Mouse (Mus musculus) adrenal gland (tissue): Measurements from ENCODE around the gene Hhip.
"Not testable (repeated sequence)": the region's sequence is repeated elsewhere in the genome, so short reads cannot be mapped to it uniquely, and the experiment has no call there.

Source experiments
- intact Hi-C: fragments of 180-260 bp; cut with DNase I; formaldehyde crosslinking; loops from one replicate; pipeline ENCODE4 v1.15.1; 2025

Hhip gene

DNA sequence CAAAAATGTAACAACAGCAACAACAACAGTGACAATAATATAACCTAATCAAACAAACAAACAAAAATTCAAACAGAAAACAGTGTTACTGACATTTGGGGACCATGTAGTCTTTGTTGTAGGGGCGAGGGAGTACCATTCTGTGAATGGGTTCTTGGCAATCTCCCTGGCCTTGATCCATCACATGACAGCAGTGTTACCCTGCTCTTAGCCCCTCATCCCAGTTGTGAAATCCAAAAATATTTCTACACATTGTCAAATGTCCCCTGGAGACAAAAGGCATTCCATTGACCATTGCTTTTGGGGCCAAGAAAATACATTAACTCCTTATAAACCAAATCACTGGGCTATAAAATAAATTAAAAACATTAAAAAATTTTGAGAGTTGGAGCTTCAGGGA is 64.3 kb downstream of the Hhip start:
- intact Hi-C loops = no loop called here

DNA sequence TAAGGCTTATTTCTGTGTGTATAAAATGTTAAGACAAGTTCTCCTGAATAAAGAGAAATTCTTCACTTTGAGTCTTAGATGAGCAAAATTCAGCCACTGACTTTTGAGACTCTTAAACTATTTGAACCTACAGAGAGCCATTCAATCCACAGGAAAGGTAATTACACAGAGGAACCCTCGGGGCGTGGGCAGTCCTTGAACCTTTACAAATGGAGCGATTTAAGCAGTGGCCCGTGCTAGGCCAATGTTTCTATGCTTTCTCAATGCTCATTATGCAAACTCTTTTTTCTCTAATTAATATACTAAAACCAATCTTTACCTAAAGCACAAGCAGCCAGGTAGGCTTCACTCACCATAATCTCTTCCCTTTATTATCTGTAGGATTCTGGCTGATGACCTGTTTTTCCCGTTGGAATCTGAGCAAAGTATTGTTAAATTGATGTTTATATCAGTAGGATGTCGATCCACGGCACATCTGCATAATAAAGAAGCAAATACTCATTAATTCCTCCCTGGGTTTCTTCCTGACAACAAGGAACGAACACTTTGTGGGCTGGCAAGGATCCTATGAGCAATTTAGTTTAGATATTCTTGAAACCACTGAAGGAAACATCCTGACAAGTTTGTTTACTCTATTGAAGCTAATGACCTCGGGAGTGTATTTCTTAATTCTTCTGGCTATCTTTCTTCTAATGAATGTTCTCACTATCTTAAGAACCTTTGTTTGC is 65.5 kb downstream of the Hhip start:
- intact Hi-C loops = no loop called here

DNA sequence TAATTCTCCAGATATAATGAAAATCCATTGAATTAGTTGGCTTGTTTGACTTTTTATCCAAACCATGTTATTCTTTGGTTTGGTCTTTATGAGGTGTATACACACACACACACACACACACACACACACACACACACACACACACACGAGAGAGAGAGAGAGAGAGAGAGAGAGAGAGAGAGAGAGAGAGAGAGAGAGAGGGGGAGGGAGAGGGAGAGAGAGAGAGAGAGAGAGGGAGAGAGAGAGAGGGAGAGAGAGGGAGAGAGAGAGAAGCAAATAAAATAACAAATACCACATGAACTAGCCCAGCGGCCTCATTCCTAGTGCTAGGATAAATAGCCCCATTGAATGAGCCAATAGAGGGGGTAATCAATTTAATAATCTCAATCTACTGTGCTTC is 66.4 kb downstream of the Hhip start:
- intact Hi-C loops = not testable (repeated sequence)

DNA sequence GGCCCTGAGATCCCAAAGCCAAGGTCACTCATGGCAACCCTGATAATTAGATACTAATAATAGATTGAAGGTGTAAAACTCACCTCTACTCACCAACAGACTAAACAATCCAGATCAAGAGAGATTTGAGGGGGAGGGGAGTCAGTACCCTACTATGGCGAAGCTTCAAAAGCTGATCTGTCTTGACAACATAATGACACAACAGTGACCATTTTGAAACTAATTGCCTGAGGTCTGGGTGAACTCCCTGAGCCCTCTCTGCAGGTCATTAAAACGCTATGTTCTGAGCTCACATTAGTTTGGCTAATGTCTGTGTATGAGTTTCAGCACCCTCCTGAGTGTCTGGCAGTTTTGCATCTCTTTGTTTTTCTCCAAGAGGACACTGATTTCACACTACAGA is 72.9 kb downstream of the Hhip start:
- intact Hi-C loops = no loop called here

GRCm38 (mm10) chr8:79982144-79982543 is 75.7 kb downstream of the Hhip start:
- intact Hi-C loops = no loop called here

- intact Hi-C loops = no loop called here
These were observed 91.6 kb downstream of the Hhip start for GRCm38 (mm10) chr8:79966159-79966558.

- intact Hi-C loops = loop anchor here (5.0 kb wide), 1 partner anchor 529 kb away; no protein-coding TSS in a partner anchor
These were observed 104.9 kb downstream of the Hhip start for GRCm38 (mm10) chr8:79952857-79953256.

DNA sequence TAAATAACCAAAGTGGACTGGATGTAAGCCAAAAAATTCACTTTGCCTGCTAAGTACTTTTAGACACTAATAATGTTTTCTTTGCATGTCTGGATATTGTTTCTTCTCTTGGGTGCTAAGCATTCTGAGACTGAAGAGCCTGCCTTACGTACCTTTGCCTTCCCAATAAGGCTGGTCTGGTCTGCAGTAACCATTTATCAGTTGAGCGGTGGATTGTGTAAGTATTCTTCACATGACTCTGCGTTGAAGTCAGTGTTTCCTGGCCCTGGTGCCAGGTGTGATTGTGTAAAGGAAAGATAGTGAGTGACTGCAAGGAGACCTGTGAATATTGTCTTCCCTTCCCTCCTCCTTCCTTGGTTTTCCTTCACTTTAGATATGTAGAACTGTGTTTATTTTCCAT is 107.4 kb downstream of the Hhip start:
- intact Hi-C loops = loop anchor here (5.0 kb wide), 1 partner anchor 532 kb away; no protein-coding TSS in a partner anchor

DNA sequence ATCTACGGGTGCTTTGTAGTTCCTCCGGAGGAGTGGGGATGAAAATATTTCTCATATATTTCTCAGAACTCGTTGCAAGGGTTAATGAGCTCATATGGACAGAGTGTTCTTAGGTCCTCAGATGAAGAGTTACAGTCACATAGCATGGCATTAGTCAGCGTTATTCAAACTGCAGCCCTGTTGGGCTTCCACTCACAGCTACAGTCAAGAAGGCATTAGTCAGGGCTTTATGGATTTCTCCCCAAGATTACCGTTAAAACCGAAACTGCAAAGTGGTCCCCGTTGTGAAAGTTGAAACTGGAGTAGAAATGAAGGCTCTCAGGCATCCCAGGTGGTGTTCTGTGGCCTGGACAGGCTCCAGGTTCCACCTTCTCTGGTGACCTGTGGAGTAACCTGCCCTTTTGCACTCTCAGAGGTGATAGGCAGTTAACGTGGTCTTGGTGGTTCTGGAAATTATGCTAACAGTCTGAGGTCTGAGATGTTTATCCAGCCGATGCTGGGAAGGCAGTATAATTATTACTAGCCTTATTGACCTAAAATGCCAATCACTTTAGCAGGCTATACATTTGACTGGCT is 112.2 kb downstream of the Hhip start:
- intact Hi-C loops = no loop called here

DNA sequence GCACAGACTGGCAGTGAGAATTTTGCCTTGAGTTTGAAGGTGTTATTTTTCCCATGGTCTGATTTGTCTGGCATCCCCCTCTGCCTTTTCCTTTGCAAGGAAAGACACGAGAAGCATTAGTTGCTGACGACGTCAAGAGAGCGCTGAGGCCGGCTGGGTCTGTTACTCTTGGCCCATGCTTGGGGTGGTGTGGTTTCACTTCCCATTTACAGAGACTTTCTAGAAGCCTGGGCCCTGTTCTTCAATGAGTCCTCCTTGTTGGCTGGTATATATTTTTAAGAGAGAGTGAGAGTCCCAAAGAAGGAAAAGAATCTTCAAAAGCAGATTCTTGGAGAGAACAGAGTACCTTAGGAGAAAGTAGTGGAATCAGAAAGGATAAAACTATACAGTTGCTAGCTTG is 116.7 kb downstream of the Hhip start:
- intact Hi-C loops = no loop called here

DNA sequence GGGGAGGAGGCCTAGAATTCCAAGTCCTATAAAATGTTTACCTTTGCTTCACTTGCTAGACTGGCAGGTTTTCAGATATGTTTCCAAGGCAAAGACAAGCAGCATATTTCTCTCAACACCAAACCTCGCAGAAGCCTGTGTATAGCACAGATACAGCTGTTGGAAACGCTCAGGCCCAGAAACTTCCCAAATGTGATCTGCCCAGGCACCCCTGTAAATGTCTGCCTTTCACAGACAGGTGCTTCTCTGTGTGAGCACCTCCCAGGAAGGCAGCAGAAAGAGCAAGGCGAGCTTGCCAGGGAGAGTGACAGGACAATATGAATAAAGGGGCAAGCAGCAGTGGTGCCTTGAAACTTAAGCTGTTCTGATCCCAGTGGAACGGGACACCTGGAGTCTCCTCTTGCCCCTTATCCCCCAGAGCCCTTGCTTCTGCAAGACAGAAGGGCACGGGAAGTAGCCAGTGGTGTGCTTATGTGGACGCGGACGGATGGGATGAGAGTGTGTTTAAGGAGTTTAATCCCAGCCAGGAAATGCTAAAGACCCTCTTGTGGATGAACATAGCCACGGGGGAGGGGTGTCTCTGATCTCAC is 120.9 kb downstream of the Hhip start:
- intact Hi-C loops = no loop called here

DNA sequence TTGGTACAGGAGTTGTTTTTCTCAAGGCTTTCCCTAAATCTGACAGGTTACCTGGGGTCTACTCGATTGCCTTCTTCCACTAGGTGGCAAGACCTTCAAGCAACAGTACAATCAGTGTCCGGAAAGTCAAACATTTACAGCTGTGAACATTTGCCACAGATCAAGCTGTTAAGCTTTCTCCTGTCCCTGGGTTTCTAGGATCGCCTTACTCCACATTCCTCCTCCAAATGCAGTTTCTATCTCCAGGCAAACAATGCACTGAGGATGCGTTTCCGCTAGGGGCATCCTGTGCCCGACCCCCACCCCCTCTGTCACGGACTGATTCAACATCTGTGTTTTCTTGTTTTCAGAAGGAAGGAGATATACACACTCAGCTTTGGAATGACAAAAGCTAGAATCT is 122.0 kb downstream of the Hhip start:
- intact Hi-C loops = no loop called here

- intact Hi-C loops = no loop called here
These were observed 128.6 kb downstream of the Hhip start for GRCm38 (mm10) chr8:79929202-79929601.

DNA sequence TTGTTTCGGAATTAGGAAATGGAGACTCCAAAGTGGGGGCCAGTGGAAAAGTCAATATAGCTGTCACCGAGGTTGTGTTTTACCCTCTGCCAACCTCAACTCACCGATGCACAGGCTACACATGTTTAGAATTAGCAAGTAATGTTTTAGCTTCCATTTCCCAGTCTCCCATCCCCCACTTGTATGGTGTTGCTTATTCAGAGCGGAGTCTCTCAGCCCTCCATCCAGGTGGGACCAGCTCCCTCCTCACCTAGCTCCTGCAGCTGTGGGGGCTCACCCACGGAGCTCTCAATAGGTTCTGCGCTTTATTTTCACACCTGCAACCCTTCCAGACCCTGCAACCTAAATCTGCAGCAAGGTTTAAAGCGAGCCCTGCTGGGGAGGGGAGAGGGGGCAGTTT is 140.6 kb downstream of the Hhip start:
- intact Hi-C loops = no loop called here
